Mouse (Mus musculus) brain, embryonic 18.5 days (tissue): Measurements from ENCODE around the gene Gm6040.

ENCODE experiments used
- DNase-seq: peaks from one replicate; pipeline ENCODE4 v3.0.0-alpha.2; 2012; ENCODE audit warnings: low read depth, low spot score

Gene Gm6040

GRCm38 (mm10) chr8:20921971-20922370, at the start of gene Gm6040:
Gene Gm6040 (minus strand): TSS chr8:20922071.
- no peak for DNase-seq

- no peak for DNase-seq
These were observed 42.7 kb upstream of the Gm6040 start for GRCm38 (mm10) chr8:20964531-20964930.

- DNase-seq, result no peak
These were observed 22.7 kb upstream of the Gm6040 start, which contains the start of gene AY761185 for GRCm38 (mm10) chr8:20944610-20945009. Gene AY761185 (minus strand): TSS chr8:20944710.

GRCm38 (mm10) chr8:20912288-20912687, 9.6 kb downstream of the Gm6040 start:
- DNase-seq, result no peak

GRCm38 (mm10) chr8:20908256-20908655, 13.6 kb downstream of the Gm6040 start:
- no peak for DNase-seq

GRCm38 (mm10) chr8:20907119-20907518, 14.8 kb downstream of the Gm6040 start:
- no peak for DNase-seq

GRCm38 (mm10) chr8:20902527-20902926, 19.3 kb downstream of the Gm6040 start, which contains the start of gene Gm15056:
Gene Gm15056 (minus strand): TSS chr8:20902627.
- DNase-seq, result no peak

- no peak for DNase-seq
These were observed 29.5 kb downstream of the Gm6040 start, which contains the start of gene Defb33 for GRCm38 (mm10) chr8:20892369-20892768. Gene Defb33 (plus strand): TSS chr8:20892669.

- DNase-seq, result no peak
These were observed 47.3 kb downstream of the Gm6040 start for GRCm38 (mm10) chr8:20874608-20875007.
